Mouse (Mus musculus) ES-E14 (cell line): ENCODE measurements around the gene Phf21a.

ENCODE experiments used
- HCFC1 ChIP-seq: IDR thresholded peaks from 2 replicates; pipeline ENCODE4 v1.6.1; 2012; ENCODE audit warnings: low read length, inconsistent platforms, borderline replicate concordance; ENCODE audit not compliant: insufficient read depth
- ZC3H11A ChIP-seq: IDR thresholded peaks from 2 replicates; pipeline ENCODE4 v1.6.1; 2012; ENCODE audit warnings: low read depth, mild to moderate bottlenecking, inconsistent platforms, low read length, borderline replicate concordance

DNA sequence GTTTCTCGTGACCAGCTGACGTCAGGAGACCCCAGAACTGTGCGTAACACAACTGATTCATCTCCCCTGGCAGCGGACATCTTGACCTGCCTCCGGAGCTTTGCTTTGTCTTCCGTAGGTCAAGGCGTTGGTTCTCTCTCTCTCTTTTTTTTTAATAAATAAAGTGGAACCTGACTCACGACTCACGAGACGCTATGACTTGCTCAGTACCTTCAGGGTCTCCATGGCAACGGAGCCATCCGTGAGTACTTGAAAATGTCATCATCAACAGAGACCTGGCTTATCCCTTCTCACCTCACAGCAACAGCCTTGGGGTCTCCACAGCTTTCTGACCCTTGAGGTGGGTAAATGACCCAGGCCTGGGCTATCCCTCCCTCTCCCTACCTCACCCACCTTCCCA lies 49.6 kb upstream of the Phf21a start:
- no peak for TF ChIP-seq HCFC1
- no peak for TF ChIP-seq ZC3H11A
